Mouse (Mus musculus): ENCODE results near the gene Gm9999. TPM values are rescaled to one million over a fixed set of nuclear protein-coding genes. Genes with fewer than 3 reads are reported as not detected.
"Not testable (repeated sequence)": the region's sequence is repeated elsewhere in the genome, so short reads cannot be mapped to it uniquely, and the experiment has no call there.

The Gm9999 gene
- total and polyA plus RNA-seq, 2 experiments from 2014 or later = not detected

- no peak for DNase-seq (ENCODE audit: low spot score)
- no peak for ATAC-seq (ENCODE audit: low FRiP score)
- Histone ChIP-seq H3K9me3 (ENCODE audit: low read length) (no peaks in the 10 kb centered on the region), H3K9ac (replicated peaks; ENCODE audit: low read length, poor library complexity, severe bottlenecking) (no peak overlapping the region), H3K4me3 (ENCODE audit: low read depth, low read length) (no peak overlapping the region), H3K27me3 (ENCODE audit: insufficient read depth, low read length) (no peaks in the 10 kb centered on the region), H3K36me3 (ENCODE audit: insufficient read depth, low read length) (0 out of 2 replicates have a peak, but pooled peaks cover 2% of the 10 kb centered on the region), H3K4me1 (ENCODE audit: insufficient read depth, low read length) (no peaks in the 10 kb centered on the region), H3K4me2 (ENCODE audit: low read depth, low read length, poor library complexity, severe bottlenecking) (no peak overlapping the region), H3K27ac (ENCODE audit: low read depth, low read length) (no peak overlapping the region)
- no peak for TF ChIP-seq CTCF (IDR thresholded peaks at IDR 0.05)
- 52% methylated on average over 8 of the region's 8 CpGs for WGBS
Measured at GRCm38 (mm10) chr7:46985718-46986505, 2.5 kb downstream of the Gm9999 start.

- no peak overlapping the region for H3K27ac ChIP-seq (ENCODE audit: low read depth, low read length)
Measured at GRCm38 (mm10) chr7:46986646-46987045, 3.3 kb downstream of the Gm9999 start.

GRCm38 (mm10) chr7:46987073-46987472 is 3.7 kb downstream of the Gm9999 start:
- WGBS = 57% methylated on average over 2 of the region's 2 CpGs
- Histone ChIP-seq H3K36me3 (ENCODE audit: insufficient read depth, low read length) (peaks cover 5% of the 10 kb centered on the region; the same call in 1 of the 2 replicates), H3K4me3 (ENCODE audit: low read depth, low read length) (no peak overlapping the region), H3K9me3 (ENCODE audit: low read length) (no peaks in the 10 kb centered on the region), H3K9ac (replicated peaks; ENCODE audit: low read length, poor library complexity, severe bottlenecking) (no peak overlapping the region), H3K4me1 (ENCODE audit: insufficient read depth, low read length) (no peaks in the 10 kb centered on the region), H3K27ac (ENCODE audit: low read depth, low read length) (no peak overlapping the region), H3K4me2 (ENCODE audit: low read depth, low read length, poor library complexity, severe bottlenecking) (no peak overlapping the region), H3K27me3 (ENCODE audit: insufficient read depth, low read length) (no peaks in the 10 kb centered on the region)
- DNase-seq (ENCODE audit: low spot score) = no peak
- no peak for TF ChIP-seq CTCF (IDR thresholded peaks at IDR 0.05)
- ATAC-seq (ENCODE audit: low FRiP score) = no peak

More at GRCm38 (mm10) chr7:46986646-46987045, 3.3 kb downstream of the Gm9999 start:
- no peak overlapping the region for H3K9ac ChIP-seq (replicated peaks; ENCODE audit: low read length, poor library complexity, severe bottlenecking)
- no peaks in the 10 kb centered on the region for H3K9me3 ChIP-seq (ENCODE audit: low read length)
- no peaks in the 10 kb centered on the region for H3K27me3 ChIP-seq (ENCODE audit: insufficient read depth, low read length)
- no peak for ATAC-seq (ENCODE audit: low FRiP score)
- peak; percentile 38 for DNase-seq (ENCODE audit: low spot score)
- H3K4me2 ChIP-seq (ENCODE audit: low read depth, low read length, poor library complexity, severe bottlenecking) = no peak overlapping the region
- H3K36me3 ChIP-seq (ENCODE audit: insufficient read depth, low read length) = 0 out of 2 replicates have a peak, but pooled peaks cover 2% of the 10 kb centered on the region
- no peaks in the 10 kb centered on the region for H3K4me1 ChIP-seq (ENCODE audit: insufficient read depth, low read length)
- 61% methylated on average over 5 of the region's 5 CpGs for WGBS
- H3K4me3 ChIP-seq (ENCODE audit: low read depth, low read length) = no peak overlapping the region
- TF ChIP-seq CTCF (IDR thresholded peaks at IDR 0.05) = no peak

GRCm38 (mm10) chr7:46989387-46989786 is 6.0 kb downstream of the Gm9999 start:
- not testable (repeated sequence) for H3K9me3 ChIP-seq (ENCODE audit: low read length); H3K27ac ChIP-seq (ENCODE audit: low read depth, low read length); H3K4me1 ChIP-seq (ENCODE audit: insufficient read depth, low read length); H3K9ac ChIP-seq (replicated peaks; ENCODE audit: low read length, poor library complexity, severe bottlenecking); H3K4me3 ChIP-seq (ENCODE audit: low read depth, low read length); DNase-seq (ENCODE audit: low spot score); H3K27me3 ChIP-seq (ENCODE audit: insufficient read depth, low read length); ATAC-seq (ENCODE audit: low FRiP score); H3K4me2 ChIP-seq (ENCODE audit: low read depth, low read length, poor library complexity, severe bottlenecking)
- 82% methylated on average over 4 of the region's 4 CpGs for WGBS
- H3K36me3 ChIP-seq (ENCODE audit: insufficient read depth, low read length) = peaks cover 14% of the 10 kb centered on the region

GRCm38 (mm10) chr7:46993079-46993478 is 9.7 kb downstream of the Gm9999 start:
- DNase-seq (ENCODE audit: low spot score) (no peak), ATAC-seq (ENCODE audit: low FRiP score) (no peak)
- Histone ChIP-seq H3K27me3 (ENCODE audit: insufficient read depth, low read length) (no peaks in the 10 kb centered on the region), H3K9me3 (ENCODE audit: low read length) (no peaks in the 10 kb centered on the region), H3K27ac (ENCODE audit: low read depth, low read length) (no peak overlapping the region), H3K4me3 (ENCODE audit: low read depth, low read length) (no peak overlapping the region), H3K36me3 (ENCODE audit: insufficient read depth, low read length) (peaks cover 42% of the 10 kb centered on the region), H3K9ac (replicated peaks; ENCODE audit: low read length, poor library complexity, severe bottlenecking) (no peak overlapping the region), H3K4me2 (ENCODE audit: low read depth, low read length, poor library complexity, severe bottlenecking) (no peak overlapping the region), H3K4me1 (ENCODE audit: insufficient read depth, low read length) (no peaks in the 10 kb centered on the region)
- TF ChIP-seq CTCF (IDR thresholded peaks at IDR 0.05) = no peak
- 88% methylated on average over 8 of the region's 8 CpGs for WGBS

- ATAC-seq (ENCODE audit: low FRiP score) = no peak
- no peak overlapping the region for H3K4me3 ChIP-seq (ENCODE audit: low read depth, low read length)
- H3K9me3 ChIP-seq (ENCODE audit: low read length) = no peaks in the 10 kb centered on the region
- H3K4me2 ChIP-seq (ENCODE audit: low read depth, low read length, poor library complexity, severe bottlenecking) = no peak overlapping the region
- no peak for TF ChIP-seq CTCF (IDR thresholded peaks at IDR 0.05)
- no peaks in the 10 kb centered on the region for H3K4me1 ChIP-seq (ENCODE audit: insufficient read depth, low read length)
- DNase-seq (ENCODE audit: low spot score) = no peak
- no peaks in the 10 kb centered on the region for H3K27me3 ChIP-seq (ENCODE audit: insufficient read depth, low read length)
- H3K9ac ChIP-seq (replicated peaks; ENCODE audit: low read length, poor library complexity, severe bottlenecking) = no peak overlapping the region
- H3K27ac ChIP-seq (ENCODE audit: low read depth, low read length) = no peak overlapping the region
- 95% methylated on average over 3 of the region's 3 CpGs for WGBS
- peaks cover 46% of the 10 kb centered on the region for H3K36me3 ChIP-seq (ENCODE audit: insufficient read depth, low read length)
Measured at GRCm38 (mm10) chr7:46995558-46995957, 12.2 kb downstream of the Gm9999 start.

Data from midbrain, postnatal 0 days (tissue).